Mouse (Mus musculus) olfactory bulb, adult 2 months (tissue): Measurements from ENCODE around the gene Dmrt3. TPM values are rescaled to one million over a fixed set of nuclear protein-coding genes. Genes with fewer than 3 reads are reported as not detected.

Experiments
- H3K27ac ChIP-seq: fragments of 200-500 bp; 2 replicates; pipeline ENCODE4 v1.5.1; 2012; ENCODE audit warnings: low read depth, low read length; ENCODE audit not compliant: insufficient read depth
- H3K4me1 ChIP-seq: fragments of 200-500 bp; 2 replicates; pipeline ENCODE4 v1.6.1; 2012; ENCODE audit warnings: low read length; ENCODE audit not compliant: control insufficient read depth, insufficient read depth
- H3K4me3 ChIP-seq: fragments of 200-500 bp; 2 replicates; pipeline ENCODE4 v1.5.1; 2012; ENCODE audit warnings: mild to moderate bottlenecking, low read depth, low read length, moderate library complexity; ENCODE audit not compliant: insufficient read depth
- CTCF ChIP-seq: fragments of 200-500 bp; IDR thresholded peaks from 2 replicates; pipeline ENCODE4 v1.5.1; 2012; ENCODE audit warnings: low read depth, mild to moderate bottlenecking, low read length, moderate library complexity; ENCODE audit not compliant: insufficient read depth
- POLR2A ChIP-seq: fragments of 200-500 bp; IDR thresholded peaks from 2 replicates; pipeline ENCODE4 v1.6.1; 2012; ENCODE audit warnings: mild to moderate bottlenecking, low read depth, low read length, moderate library complexity; ENCODE audit not compliant: insufficient read depth
- WGBS: fragments of 180-500 bp; shearing (Covaris S2); methylation state at CpG from one replicate; pipeline ENCODE4 v1.1.7; 2018; 5-methylcytosine and 5-hydroxymethylcytosine counted together
- polyA plus RNA-seq: library from polyadenylated mRNA; stranded (reverse); fragments of >200 nt; gene quantifications from 2 replicates; pipeline ENCODE4 v1.2.4, GENCODE M21; 2012; ENCODE audit warnings: low replicate concordance; ENCODE audit not compliant: missing spikeins, insufficient read depth, insufficient read length

The Dmrt3 gene
- polyA plus RNA-seq, 1 experiment: not detected

- Histone ChIP-seq H3K4me3 (no peak overlapping the region), H3K27ac (no peak overlapping the region), H3K4me1 (peaks cover 2% of the 10 kb centered on the region; the same call in 1 of the 2 replicates)
- WGBS: 7% methylated on average over 8 of the region's 8 CpGs
- no peak for TF ChIP-seq POLR2A
Observed at GRCm38 (mm10) chr19:25601966-25602365, 8.1 kb upstream of the Dmrt3 start.

- 2% methylated on average over 21 of the region's 21 CpGs for WGBS
- Histone ChIP-seq H3K4me1 (peaks cover 12% of the 10 kb centered on the region; the same call in 1 of the 2 replicates), H3K4me3 (no peak overlapping the region), H3K27ac (no peak overlapping the region)
- no peak for TF ChIP-seq POLR2A
- no peak for TF ChIP-seq CTCF
Observed at GRCm38 (mm10) chr19:25607461-25608205, 2.5 kb upstream of the Dmrt3 start.

- no peak overlapping the region for H3K4me3 ChIP-seq
- H3K27ac ChIP-seq: no peak overlapping the region
- TF ChIP-seq CTCF (no peak), POLR2A (no peak)
- peaks cover 12% of the 10 kb centered on the region; the same call in 1 of the 2 replicates for H3K4me1 ChIP-seq
- WGBS: 6% methylated on average over 7 of the region's 7 CpGs
Observed at GRCm38 (mm10) chr19:25608206-25608580, 1.9 kb upstream of the Dmrt3 start.

GRCm38 (mm10) chr19:25608961-25609850 lies 895 bp upstream of the Dmrt3 start:
- no peak overlapping the region for H3K4me3 ChIP-seq
- no peak overlapping the region for H3K27ac ChIP-seq
- 8% methylated on average over 33 of the region's 33 CpGs for WGBS
- TF ChIP-seq CTCF (no peak), POLR2A (no peak)
- peaks cover 12% of the 10 kb centered on the region; the same call in 1 of the 2 replicates for H3K4me1 ChIP-seq

- peak overlapping the region; percentile 11; the same call in 1 of the 2 replicates for H3K4me3 ChIP-seq
- H3K27ac ChIP-seq: no peak overlapping the region
- under 1% methylated on average over 68 of the region's 71 CpGs for WGBS
- TF ChIP-seq POLR2A (no peak), CTCF (no peak)
- peaks cover 10% of the 10 kb centered on the region; the same call in 1 of the 2 replicates for H3K4me1 ChIP-seq
Observed at GRCm38 (mm10) chr19:25610411-25611111, 460 bp downstream of the Dmrt3 start.

- H3K27ac ChIP-seq: no peak overlapping the region
- peaks cover 10% of the 10 kb centered on the region; the same call in 1 of the 2 replicates for H3K4me1 ChIP-seq
- TF ChIP-seq CTCF (no peak), POLR2A (no peak)
- 2% methylated on average over 42 of the region's 42 CpGs for WGBS
- H3K4me3 ChIP-seq: no peak overlapping the region
Observed at GRCm38 (mm10) chr19:25611116-25611515, 1.0 kb downstream of the Dmrt3 start.

GRCm38 (mm10) chr19:25611876-25612805 lies 2.0 kb downstream of the Dmrt3 start:
- TF ChIP-seq POLR2A (no peak), CTCF (no peak)
- Histone ChIP-seq H3K27ac (no peak overlapping the region), H3K4me1 (peaks cover 10% of the 10 kb centered on the region; the same call in 1 of the 2 replicates), H3K4me3 (no peak overlapping the region)
- 26% methylated on average over 16 of the region's 16 CpGs for WGBS

- no peak overlapping the region for H3K4me3 ChIP-seq
- peaks cover 10% of the 10 kb centered on the region; the same call in 1 of the 2 replicates for H3K4me1 ChIP-seq
- TF ChIP-seq POLR2A (no peak), CTCF (no peak)
- 26% methylated on average over 6 of the region's 6 CpGs for WGBS
- no peak overlapping the region for H3K27ac ChIP-seq
Observed at GRCm38 (mm10) chr19:25612806-25613295, 2.8 kb downstream of the Dmrt3 start.
